Mouse (Mus musculus): ENCODE measurements around the gene C1qtnf3.

Gene C1qtnf3

DNA sequence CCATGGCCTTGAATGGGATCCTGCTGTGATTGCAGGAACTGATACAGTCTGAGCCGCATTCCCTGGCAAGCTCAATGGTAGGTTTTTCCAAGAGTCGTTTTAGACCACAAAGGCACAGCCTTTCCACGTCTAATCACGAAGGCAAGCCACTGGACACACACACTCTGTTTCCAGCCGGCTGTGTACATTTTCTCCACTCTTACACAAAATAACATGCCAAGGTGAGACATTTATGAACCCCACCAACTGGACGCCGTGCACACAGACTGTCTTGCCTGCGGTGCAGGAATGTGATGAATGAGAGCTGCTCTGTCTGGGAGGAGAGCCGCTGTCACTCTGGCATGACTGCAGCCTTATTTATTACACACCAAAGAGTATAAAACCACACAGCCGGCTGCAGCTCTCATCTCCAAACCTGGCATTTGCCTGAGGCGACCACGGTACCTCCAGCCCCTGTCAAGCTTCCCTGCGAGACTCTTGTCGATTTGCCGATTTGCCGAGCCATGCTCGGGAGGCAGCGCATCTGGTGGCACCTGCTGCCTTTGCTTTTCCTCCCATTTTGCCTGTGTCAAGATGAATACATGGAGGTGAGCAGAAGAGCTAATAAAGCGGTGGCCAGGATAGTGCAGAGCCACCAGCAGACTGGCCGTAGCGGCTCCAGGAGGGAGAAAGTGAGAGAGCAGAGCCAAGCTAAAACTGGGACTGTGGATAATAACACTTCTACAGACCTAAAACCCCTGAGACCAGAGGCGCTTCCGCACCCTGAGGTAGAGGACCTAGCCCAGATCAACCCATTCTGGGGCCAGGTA, at the start of gene C1qtnf3:
Gene C1qtnf3 (plus strand): TSS at position 382 of the 809 bp plus-strand sequence.
- no peak for DNase-seq

GRCm38 (mm10) chr15:10902360-10902759, 49.8 kb upstream of the C1qtnf3 start:
- DNase-seq, result no peak

GRCm38 (mm10) chr15:10916611-10917311, 35.4 kb upstream of the C1qtnf3 start:
- DNase-seq, result no peak

DNA sequence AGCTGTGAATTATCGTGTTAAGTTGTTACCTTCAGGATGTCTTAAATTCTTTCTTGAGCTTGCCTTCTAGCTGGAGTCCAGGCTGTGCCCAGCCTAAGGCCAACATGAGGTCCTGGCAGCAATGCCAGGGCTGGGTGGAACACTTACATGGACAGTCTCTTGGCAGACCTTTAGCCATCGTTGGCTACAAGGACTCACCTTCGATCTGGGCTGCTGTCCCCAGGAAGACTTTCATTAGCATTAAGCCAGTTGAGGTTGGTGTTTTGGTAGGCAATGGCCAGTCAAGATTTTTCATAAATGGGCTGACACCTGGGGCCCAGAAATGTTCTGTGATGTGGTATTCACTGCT, 34.8 kb upstream of the C1qtnf3 start:
- DNase-seq, result no peak

DNA sequence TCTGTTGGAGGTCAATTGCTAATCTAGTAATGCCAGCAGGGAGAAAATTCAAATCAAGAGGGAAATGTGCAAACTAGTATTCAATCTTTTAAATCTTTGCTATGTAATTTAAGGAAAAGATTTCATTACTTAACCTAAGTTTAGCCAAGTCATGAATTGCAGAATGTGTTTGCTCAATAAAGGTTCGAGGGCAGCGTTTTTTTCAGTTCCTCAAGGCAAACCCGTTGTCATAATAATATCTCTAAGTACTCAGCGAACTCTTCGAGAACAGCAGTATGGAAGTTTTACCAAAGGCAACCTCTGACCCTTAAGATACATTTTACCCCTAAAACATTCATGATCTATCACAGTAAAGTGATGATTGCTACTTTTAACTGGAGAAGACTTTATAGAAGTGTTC, 31.9 kb upstream of the C1qtnf3 start:
- DNase-seq, result no peak

- no peak for DNase-seq
Measured at GRCm38 (mm10) chr15:10921064-10921463, 31.1 kb upstream of the C1qtnf3 start.

DNA sequence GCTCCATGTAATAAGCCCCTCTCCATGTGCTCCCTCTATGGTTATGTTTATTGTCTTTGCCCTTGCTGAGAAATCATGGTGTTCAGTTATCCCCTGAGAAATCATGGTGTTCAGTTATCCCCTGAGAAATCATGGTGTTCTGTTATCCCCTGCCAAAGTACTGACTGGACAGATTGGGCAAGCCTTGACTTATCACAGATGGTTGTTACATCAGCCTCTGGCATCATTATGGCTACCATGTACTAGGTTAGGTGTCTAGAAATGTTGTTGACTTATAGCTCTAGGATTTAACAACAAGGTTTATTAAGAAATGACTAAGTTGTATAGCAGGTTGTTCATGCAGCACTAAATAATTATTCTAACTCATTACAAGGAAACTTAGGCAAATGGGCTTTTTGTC, 30.1 kb upstream of the C1qtnf3 start:
- DNase-seq, result no peak

- DNase-seq, result no peak
Measured at GRCm38 (mm10) chr15:10922570-10922969, 29.6 kb upstream of the C1qtnf3 start.

- no peak for DNase-seq
Measured at GRCm38 (mm10) chr15:10923076-10923995, 28.8 kb upstream of the C1qtnf3 start.

DNA sequence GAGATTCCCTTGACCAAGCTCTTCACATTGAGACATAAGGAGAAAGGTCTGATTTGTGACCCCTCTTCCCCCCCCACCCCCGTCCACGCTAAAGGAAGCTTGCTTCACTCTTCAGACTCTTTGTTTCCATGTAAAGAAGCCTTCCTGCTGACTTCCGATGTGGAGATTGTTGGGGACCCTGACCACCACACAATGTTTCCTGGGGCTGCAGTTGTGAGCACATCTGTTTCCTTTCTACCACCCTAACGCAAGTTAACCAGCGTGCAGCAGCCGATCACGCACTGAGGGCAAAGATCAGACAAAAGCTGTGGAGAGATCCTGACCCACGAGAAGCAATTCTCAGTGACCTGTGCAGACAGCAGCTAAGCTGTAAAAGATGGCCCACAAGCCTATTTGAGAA, 24.8 kb upstream of the C1qtnf3 start:
- no peak for DNase-seq

DNA sequence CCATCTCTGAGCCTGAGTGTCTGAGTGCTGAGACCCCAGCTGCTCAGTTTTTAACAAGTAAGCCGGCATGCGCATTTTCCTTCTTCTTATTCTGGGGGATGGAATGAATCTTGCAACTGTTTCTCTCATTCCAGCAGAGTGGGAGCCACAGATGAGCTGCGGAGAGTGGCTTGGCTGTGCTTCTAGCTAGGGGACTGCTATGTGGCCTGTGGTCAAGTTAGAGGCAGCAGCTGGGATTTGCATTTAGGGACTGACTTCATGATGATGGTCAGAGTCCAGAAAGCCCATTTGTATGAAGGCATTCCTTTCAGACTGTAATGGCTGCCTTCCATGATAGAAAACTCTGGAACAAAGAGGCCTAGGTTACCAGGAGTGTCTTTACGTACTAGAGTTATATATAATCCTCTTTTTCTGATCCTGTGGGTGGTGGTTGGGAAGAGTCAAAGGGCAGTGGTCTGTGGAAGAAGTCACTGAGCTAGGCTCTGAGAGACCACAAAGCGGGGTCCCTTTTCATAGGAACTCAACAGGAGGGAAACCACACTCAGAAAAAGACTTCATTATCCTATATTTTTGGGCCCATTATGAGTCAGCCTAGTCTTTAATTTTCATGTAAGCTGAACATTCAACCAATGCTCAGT, 23.4 kb upstream of the C1qtnf3 start:
- no peak for DNase-seq

- DNase-seq, result no peak
Measured at GRCm38 (mm10) chr15:10933930-10934329, 18.2 kb upstream of the C1qtnf3 start.

GRCm38 (mm10) chr15:10940148-10941108, 11.7 kb upstream of the C1qtnf3 start:
- DNase-seq, result no peak

- no peak for DNase-seq
Measured at GRCm38 (mm10) chr15:10941901-10942300, 10.2 kb upstream of the C1qtnf3 start.

- DNase-seq, result no peak
Measured at GRCm38 (mm10) chr15:10947852-10948251, 4.3 kb upstream of the C1qtnf3 start.

DNA sequence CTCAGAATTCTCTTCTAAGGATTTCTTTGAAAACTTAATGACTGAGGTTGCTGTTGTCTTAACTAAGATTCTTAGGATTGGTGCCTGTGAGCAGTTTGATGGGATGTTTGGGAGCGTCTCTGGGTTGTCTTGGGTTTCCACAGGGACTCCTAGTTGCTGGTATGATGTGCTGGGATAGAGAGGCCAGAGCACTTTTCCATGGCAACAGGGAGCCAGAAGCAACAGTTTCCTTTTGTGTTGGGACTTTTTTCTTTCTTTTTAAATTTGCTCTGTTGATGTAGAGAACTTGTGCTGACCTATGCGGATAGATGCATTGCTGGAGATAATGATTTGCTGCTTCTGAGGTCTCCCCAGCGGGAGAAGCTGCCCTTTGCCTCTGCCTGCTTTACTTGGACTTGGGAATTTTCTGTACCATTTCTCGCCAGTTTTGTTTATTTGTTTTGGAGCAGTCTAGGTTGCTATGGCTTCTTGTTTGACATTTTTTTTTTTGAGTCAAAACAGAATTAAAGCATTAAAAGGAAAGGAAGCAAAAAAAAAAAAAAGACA, 701 bp downstream of the C1qtnf3 start:
- no peak for DNase-seq

DNA sequence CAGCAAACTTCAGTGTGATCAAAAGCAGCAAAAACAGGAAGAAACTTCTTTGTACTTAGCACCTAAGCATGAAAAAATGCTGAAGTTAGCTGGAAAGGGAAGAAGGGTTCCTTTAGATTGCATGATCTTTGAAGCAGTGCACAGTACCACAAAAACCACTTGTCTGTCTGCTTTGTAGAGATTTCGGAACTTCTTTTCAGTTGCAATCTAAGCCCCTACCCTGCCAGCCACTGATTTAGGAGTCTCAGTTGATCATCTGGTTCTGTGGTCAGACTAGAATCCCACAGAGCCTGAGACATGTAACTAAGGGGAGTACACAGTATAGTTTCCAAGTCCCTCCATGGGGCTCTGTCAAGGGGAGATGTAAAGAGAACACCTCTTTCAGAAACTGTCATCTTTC, 1.3 kb downstream of the C1qtnf3 start:
- no peak for DNase-seq

GRCm38 (mm10) chr15:10954381-10955016, 2.4 kb downstream of the C1qtnf3 start:
- DNase-seq, result no peak

DNA sequence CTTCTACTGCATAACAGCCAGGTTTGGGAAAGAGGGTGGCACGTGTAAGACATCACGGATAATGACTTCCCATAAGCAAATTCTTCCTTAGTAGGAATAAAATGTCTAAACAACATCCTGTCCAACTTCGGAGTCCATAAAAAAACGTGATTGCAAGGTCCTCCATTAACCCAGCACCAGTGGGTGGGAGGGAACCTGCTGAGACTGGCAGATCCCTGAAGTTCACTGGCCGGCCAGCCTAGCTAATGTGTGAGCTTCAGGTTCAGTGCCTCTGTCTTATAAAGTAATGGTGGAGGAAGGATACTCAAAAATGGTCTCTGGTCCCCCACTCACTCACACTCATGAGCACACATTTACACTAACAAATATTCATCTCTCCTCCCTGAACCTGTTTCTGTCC, 3.0 kb downstream of the C1qtnf3 start:
- DNase-seq, result no peak

GRCm38 (mm10) chr15:10956706-10957105, 4.6 kb downstream of the C1qtnf3 start:
- no peak for DNase-seq

Data from right cerebral cortex, postnatal 4 days (tissue).